Mouse (Mus musculus): ENCODE results near the gene Msh5.
"Not testable (repeated sequence)": the region's sequence is repeated elsewhere in the genome, so short reads cannot be mapped to it uniquely, and the experiment has no call there.

Gene Msh5

GRCm38 (mm10) chr17:35023756-35024155, 22.8 kb downstream of the Msh5 start:
- peak; percentile 18 to 36 for DNase-seq (ENCODE audit: low spot score in 2 of 2)

GRCm38 (mm10) chr17:35023221-35023620, 23.3 kb downstream of the Msh5 start:
- DNase-seq (ENCODE audit: low spot score in 2 of 2), result no peak

GRCm38 (mm10) chr17:35022541-35023060, 23.9 kb downstream of the Msh5 start:
- DNase-seq (ENCODE audit: low spot score in 2 of 2), result peak in 1 of 2 experiments; percentile 15

- no peak for DNase-seq (ENCODE audit: low spot score in 2 of 2)
These were observed 24.6 kb downstream of the Msh5 start for GRCm38 (mm10) chr17:35021842-35022477.

GRCm38 (mm10) chr17:35021163-35021808, 25.3 kb downstream of the Msh5 start:
- DNase-seq (ENCODE audit: low spot score in 2 of 2), result peak; percentile 80 to 84

DNA sequence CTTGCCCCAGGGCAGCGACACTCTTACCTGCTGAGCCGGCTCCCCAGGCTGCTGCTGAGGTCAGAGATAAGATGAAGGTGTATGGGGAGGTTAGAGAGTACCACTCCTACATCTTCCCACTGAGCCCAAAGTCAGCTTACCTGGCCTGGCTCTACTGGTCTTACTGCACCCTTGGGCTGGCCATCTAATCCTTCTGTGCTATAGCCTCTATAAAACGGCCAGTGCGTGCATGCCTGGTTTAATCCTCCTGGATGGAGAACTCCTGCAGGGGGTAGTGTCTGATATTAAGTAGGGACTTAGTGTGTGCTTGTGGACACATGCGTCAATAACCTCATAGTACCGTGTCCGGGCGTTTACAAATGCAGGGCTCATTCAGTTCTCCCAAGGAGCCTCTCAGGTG, 26.0 kb downstream of the Msh5 start:
- no peak for DNase-seq (ENCODE audit: low spot score in 2 of 2)

GRCm38 (mm10) chr17:35019894-35020293, 26.7 kb downstream of the Msh5 start:
- DNase-seq (ENCODE audit: low spot score in 2 of 2), result peak in 1 of 2 experiments; percentile 17

DNA sequence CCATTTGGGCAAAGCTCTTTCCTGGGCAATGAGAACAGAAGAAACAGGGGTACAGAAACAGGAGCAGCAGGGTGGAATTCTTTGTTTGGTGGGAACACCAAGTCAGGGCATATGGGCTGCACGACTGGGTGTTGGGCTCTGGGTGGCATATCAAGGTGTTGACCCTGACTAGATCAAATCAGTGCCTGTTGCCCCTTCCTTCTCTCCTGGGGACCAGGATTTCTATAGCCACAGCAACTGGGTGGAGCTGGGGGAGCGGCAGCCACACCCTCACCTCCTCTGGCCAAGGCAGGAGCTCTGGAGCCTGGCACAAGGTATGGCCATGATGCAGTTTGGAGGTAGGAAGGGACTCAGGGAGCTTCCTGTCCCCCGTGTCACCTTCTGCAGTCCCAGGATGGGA, 28.4 kb downstream of the Msh5 start:
- DNase-seq (ENCODE audit: low spot score in 2 of 2), result no peak

- no peak for DNase-seq (ENCODE audit: low spot score in 2 of 2)
These were observed 28.9 kb downstream of the Msh5 start for GRCm38 (mm10) chr17:35017706-35018030.

DNA sequence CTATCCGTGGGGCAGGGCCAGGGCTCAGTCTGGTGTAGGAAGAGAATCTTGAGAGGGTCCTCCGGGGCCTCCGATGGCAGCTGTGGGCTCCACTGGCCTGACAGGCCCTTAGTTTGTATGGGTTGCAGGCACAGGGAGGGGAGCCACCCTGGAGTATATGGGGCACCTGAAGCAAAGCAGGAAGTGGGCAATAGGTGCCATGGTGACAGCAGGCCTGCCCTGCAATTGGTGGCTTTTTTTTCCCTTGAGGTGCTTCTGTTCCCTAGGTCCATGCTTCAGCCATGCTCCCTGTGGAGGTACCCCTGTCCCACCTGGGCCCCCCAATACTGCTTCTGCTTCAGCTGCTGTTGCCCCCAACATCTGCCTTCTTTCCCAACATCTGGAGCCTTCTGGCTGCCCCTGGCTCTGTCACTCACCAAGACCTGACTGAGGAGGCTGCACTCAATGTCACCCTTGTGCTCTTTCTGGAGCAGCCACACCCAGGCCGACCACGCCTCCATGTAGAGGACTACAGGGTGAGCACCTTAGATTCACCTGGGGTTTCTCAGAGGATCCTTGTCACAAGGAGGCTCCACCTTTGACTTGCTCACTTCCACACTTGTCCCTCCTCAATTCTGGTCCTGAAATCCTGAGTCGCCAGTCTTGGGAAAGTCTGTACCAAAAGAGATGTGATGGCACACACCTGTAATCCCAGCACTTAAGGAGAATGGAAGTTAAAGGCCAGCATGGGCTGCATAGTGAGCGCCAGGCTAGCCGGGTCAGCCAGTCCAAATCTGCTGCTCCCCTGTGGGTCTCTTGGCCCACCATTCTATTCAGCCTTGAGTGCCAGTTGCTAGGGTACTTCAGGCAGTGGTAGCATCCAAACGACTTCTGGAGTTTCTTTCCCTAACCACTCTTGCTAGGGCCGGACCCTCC, 29.5 kb downstream of the Msh5 start:
- DNase-seq (ENCODE audit: low spot score in 2 of 2), result no peak

DNA sequence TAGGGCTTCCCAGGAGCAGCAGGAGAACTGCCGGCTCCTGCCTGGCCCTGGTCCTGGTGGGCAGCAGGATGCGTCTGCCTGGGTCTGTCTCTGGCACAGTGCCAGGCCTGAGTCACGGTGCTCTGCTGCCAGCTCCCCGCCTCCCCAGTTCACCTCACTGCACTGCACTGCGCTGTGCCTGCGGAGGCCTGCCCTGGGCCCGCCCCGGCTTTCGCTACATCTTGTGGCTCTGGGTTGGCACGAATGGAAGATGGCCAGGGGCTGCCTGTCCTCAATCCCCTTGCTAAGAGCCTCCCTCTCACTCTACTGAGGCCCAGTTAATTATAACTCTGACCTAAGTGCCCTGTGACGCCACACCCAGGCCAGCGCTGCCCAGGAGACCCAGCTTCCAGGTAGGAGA, 30.2 kb downstream of the Msh5 start, which contains the start of gene Vwa7:
Vwa7 (plus strand) TSS at position 204 of the 400 bp plus-strand sequence.
- DNase-seq (ENCODE audit: low spot score in 2 of 2), result peak in 1 of 2 experiments; percentile 41

GRCm38 (mm10) chr17:35015296-35015695, 31.2 kb downstream of the Msh5 start:
- DNase-seq (ENCODE audit: low spot score in 2 of 2), result peak in 1 of 2 experiments; percentile 26

- DNase-seq (ENCODE audit: low spot score in 2 of 2), result no peak
These were observed 33.3 kb downstream of the Msh5 start for GRCm38 (mm10) chr17:35013221-35013620.

DNA sequence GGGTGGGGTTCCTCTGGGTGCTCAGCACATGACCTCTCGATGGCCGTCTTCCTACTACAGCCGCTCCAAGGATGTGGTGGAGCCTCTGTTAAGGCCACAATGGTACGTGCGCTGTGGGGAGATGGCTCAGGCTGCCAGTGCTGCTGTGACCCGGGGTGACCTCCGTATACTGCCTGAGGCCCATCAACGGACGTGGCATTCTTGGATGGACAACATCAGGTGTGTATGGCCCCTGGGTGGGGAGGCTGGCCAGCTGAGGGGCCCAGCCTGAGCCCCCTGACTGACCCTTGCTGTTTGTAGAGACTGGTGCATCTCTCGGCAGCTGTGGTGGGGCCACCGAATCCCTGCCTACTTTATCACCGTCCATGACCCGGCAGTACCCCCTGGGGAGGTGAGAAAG, 34.1 kb downstream of the Msh5 start:
- DNase-seq (ENCODE audit: low spot score in 2 of 2), result no peak

DNA sequence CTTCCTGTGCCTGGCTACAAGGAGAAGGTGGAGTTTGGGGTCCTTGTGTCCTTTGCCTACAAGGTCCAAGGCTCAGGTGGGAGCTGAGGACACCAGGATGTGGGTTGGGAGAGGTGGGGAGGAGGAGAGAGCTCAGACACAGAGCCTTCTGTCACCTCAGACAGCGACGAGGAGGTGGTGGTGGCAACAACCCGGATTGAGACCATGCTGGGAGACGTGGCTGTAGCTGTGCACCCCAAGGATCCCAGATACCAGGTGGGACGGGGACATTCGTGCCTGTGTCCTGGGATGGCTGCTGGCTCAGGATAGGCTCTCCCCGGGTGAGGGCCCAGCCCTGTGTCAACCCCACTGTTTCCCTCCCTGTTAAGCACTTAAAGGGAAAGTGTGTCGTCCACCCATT, 35.1 kb downstream of the Msh5 start:
- DNase-seq (ENCODE audit: low spot score in 2 of 2), result no peak

DNA sequence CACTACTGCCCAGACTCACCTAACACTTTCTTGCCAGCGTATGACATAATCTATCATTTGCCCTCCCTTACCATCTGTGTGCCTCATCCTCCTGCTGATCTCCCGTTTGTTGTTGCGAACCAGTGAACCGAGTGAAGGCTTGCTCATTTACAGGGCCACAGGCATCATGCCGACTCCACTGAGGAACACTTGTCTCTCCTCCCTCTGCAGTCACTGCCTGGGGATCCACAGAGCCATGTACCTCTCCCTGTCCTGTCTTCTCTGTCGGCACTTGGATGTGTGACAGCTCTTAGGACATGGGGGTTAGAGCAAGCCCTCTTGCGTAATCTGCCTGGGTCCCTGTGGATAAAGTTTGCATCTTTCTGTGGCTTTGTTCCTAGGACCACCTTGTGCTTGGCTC, 37.0 kb downstream of the Msh5 start:
- no peak for DNase-seq (ENCODE audit: low spot score in 2 of 2)

DNA sequence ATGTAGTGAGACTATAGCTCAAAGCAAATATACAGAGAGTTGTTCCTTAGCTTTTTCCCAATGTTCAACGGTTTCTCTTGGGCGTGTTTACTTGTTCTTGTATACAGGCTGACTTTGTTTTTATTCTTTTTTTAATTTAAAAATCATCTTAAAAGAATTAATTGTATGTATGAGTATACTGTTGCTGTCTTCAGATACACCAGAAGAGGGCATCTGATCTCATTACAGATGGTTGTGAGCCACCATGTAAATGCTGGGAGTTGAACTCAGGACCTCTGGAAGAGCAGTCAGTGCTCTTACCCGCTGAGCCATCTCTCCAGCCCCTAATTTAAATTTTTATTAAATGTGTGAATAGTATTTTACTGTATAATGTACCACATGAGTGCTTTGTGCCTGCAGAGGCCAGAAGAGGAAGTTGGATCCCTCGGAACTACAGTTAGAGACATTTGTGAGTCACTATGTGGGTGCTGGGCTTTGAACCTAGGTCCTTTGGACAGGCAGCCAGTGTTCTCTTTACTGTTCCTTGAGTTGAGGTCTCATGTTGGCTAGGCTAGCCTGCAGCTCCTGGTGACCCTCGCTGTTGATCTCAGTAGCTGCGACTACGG, 39.1 kb downstream of the Msh5 start:
- no peak for DNase-seq (ENCODE audit: low spot score in 2 of 2)

DNA sequence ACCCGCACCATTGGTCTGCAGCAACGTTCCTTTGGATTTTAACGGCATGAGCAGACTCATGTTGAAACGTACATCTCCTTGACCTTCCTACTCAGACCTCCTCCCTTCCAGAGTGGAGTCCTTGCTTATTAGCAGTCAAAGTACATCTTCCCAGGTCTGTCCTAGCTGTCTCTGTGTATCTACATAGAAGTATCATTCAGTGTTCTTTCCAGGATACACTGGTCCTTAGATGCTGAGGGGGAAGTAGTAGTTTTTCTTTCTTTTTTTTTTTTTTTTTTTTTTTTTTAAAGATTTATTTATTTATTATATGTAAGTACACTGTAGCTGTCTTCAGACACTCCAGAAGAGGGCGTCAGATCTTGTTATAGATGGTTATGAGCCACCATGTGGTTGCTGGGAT, 40.6 kb downstream of the Msh5 start:
- not testable (repeated sequence) for DNase-seq (ENCODE audit: low spot score in 2 of 2)

GRCm38 (mm10) chr17:35005158-35005557, 41.4 kb downstream of the Msh5 start:
- DNase-seq (ENCODE audit: low spot score in 2 of 2), result no peak

- no peak for DNase-seq (ENCODE audit: low spot score in 2 of 2)
These were observed 42.3 kb downstream of the Msh5 start for GRCm38 (mm10) chr17:35004075-35004717.
